Mouse (Mus musculus): ENCODE measurements around the gene Mfsd9. TPM values are rescaled to one million over a fixed set of nuclear protein-coding genes. Genes with fewer than 3 reads are reported as not detected.

The Mfsd9 gene
- 0.57 TPM for polyA plus RNA-seq (2017; shearing (Covaris generic))

GRCm38 (mm10) chr1:40790324-40791141 lies at the start of gene Mfsd9:
Gene Mfsd9, minus strand, starts transcription at chr1:40790687.

GRCm38 (mm10) chr1:40805351-40805750 lies 14.9 kb upstream of the Mfsd9 start, which contains the start of gene Tmem182:
Gene Tmem182, plus strand, starts transcription at chr1:40805601.

Other genes starting within 250 kb of the Mfsd9 start
- gene Slc9a4, start 210.6 kb downstream of the Mfsd9 start, polyA plus RNA-seq (2017; shearing (Covaris generic)): not detected
- not detected for gene Slc9a2, start 110.1 kb downstream of the Mfsd9 start, polyA plus RNA-seq (2017; shearing (Covaris generic))
- not detected for gene Tmem182, start 14.9 kb upstream of the Mfsd9 start, polyA plus RNA-seq (2017; shearing (Covaris generic))